Mouse (Mus musculus) ES-Bruce4 (cell line): Measurements from ENCODE around the gene Fam193b. TPM values are rescaled to one million over a fixed set of nuclear protein-coding genes. Genes with fewer than 3 reads are reported as not detected.

Experiments
- H3K27ac ChIP-seq: 2 replicates; pipeline ENCODE4 v1.5.1; 2012; ENCODE audit warnings: low read length, inconsistent platforms; ENCODE audit not compliant: insufficient read depth
- H3K27me3 ChIP-seq: 2 replicates; pipeline ENCODE4 v1.6.1; 2012; ENCODE audit warnings: mild to moderate bottlenecking, low read length, inconsistent platforms; ENCODE audit not compliant: control insufficient read depth, poor library complexity, insufficient read depth, severe bottlenecking
- H3K36me3 ChIP-seq: 2 replicates; pipeline ENCODE4 v1.6.1; 2012; ENCODE audit warnings: inconsistent platforms, mild to moderate bottlenecking, low read length, moderate library complexity; ENCODE audit not compliant: control insufficient read depth, poor library complexity, insufficient read depth, severe bottlenecking
- H3K4me1 ChIP-seq: one replicate; pipeline ENCODE4 v1.8.1; 2011; ENCODE audit warnings: low read length; ENCODE audit not compliant: control insufficient read depth, insufficient read depth
- H3K4me3 ChIP-seq: 2 replicates; pipeline ENCODE4 v1.5.1; 2011; ENCODE audit warnings: low read depth, mild to moderate bottlenecking, low read length
- H3K9ac ChIP-seq: 2 replicates; pipeline ENCODE4 v1.6.1; 2012; ENCODE audit warnings: low read depth, mild to moderate bottlenecking, inconsistent platforms; ENCODE audit not compliant: poor library complexity, severe bottlenecking
- H3K9me3 ChIP-seq: replicated peaks from 2 replicates; pipeline ENCODE4 v1.6.1; 2012; ENCODE audit warnings: mild to moderate bottlenecking, low read length, inconsistent platforms; ENCODE audit not compliant: control insufficient read depth, poor library complexity, insufficient read depth, severe bottlenecking
- CTCF ChIP-seq: IDR thresholded peaks from one replicate; pipeline ENCODE4 v1.8.1; 2011; ENCODE audit warnings: low read depth, low read length
- EP300 ChIP-seq: IDR thresholded peaks from 2 replicates; pipeline ENCODE4 v1.6.1; 2011; ENCODE audit warnings: low read depth, low read length; ENCODE audit not compliant: insufficient read depth
- POLR2A ChIP-seq: IDR thresholded peaks from one replicate; pipeline ENCODE4 v1.8.1; 2011; ENCODE audit warnings: low read length; ENCODE audit not compliant: insufficient read depth
- polyA plus RNA-seq: library from polyadenylated mRNA; stranded (reverse); fragments of >200 nt; gene quantifications from 2 replicates; pipeline ENCODE4 v1.2.4, GENCODE M21; 2011; ENCODE audit warnings: low read depth; ENCODE audit not compliant: missing spikeins, insufficient read depth, insufficient read length

Gene Fam193b
- polyA plus RNA-seq, 1 experiment, result 41.8 TPM

GRCm38 (mm10) chr13:55494883-55495621 is 75.9 kb downstream of the Fam193b start:
- H3K27ac ChIP-seq, result no peak overlapping the region
- H3K4me1 ChIP-seq, result no peaks in the 10 kb centered on the region
- H3K9me3 ChIP-seq, result no peaks in the 10 kb centered on the region
- TF ChIP-seq EP300 (no peak), CTCF (no peak), POLR2A (no peak)
- no peak overlapping the region for H3K9ac ChIP-seq
- no peaks in the 10 kb centered on the region for H3K36me3 ChIP-seq
- no peak overlapping the region for H3K4me3 ChIP-seq
- no peaks in the 10 kb centered on the region for H3K27me3 ChIP-seq

GRCm38 (mm10) chr13:55494257-55494656 is 76.7 kb downstream of the Fam193b start:
- Histone ChIP-seq H3K4me3 (no peak overlapping the region), H3K27me3 (no peaks in the 10 kb centered on the region), H3K9me3 (no peaks in the 10 kb centered on the region), H3K27ac (no peak overlapping the region), H3K9ac (no peak overlapping the region), H3K36me3 (no peaks in the 10 kb centered on the region), H3K4me1 (no peaks in the 10 kb centered on the region)
- TF ChIP-seq POLR2A, result no peak
- no peak for TF ChIP-seq EP300
- TF ChIP-seq CTCF, result no peak

Other genes with a start within 250 kb of the Fam193b start
- 40.5 and 42.8 TPM in 2 replicates for gene Rab24, start 249.2 kb downstream of the Fam193b start, polyA plus RNA-seq
- 5.1 and 6.5 TPM in 2 replicates for gene Mxd3, start 241.3 kb downstream of the Fam193b start, polyA plus RNA-seq
- 38.5 and 45.2 TPM in 2 replicates for gene Lman2, start 208.3 kb downstream of the Fam193b start, polyA plus RNA-seq
- 2.8 and 3.6 TPM in 2 replicates for gene Rgs14, start 201.4 kb downstream of the Fam193b start, polyA plus RNA-seq
- not detected in 2 replicates for gene Slc34a1, start 172.9 kb downstream of the Fam193b start, polyA plus RNA-seq
- gene Pfn3, start 155.9 kb downstream of the Fam193b start, polyA plus RNA-seq, result not detected in 2 replicates
- gene F12, start 144.3 kb downstream of the Fam193b start, polyA plus RNA-seq, result not detected in 2 replicates
- gene Grk6, start 126.0 kb downstream of the Fam193b start, polyA plus RNA-seq, result 58.2 and 63.4 TPM in 2 replicates
- 3.1 and 3.4 TPM in 2 replicates for gene Prr7, start 106.9 kb downstream of the Fam193b start, polyA plus RNA-seq
- 43.6 and 44.3 TPM in 2 replicates for gene Dbn1, start 83.0 kb downstream of the Fam193b start, polyA plus RNA-seq
- gene Pdlim7, start 57.4 kb downstream of the Fam193b start, polyA plus RNA-seq, result 84.4 and 97.7 TPM in 2 replicates
- gene Dok3, start 41.8 kb downstream of the Fam193b start, polyA plus RNA-seq, result 0.39 and 1.0 TPM in 2 replicates
- gene Ddx41, start 34.5 kb downstream of the Fam193b start, polyA plus RNA-seq, result 55.2 and 63.9 TPM in 2 replicates
- gene Tmed9, start 2.6 kb upstream of the Fam193b start, polyA plus RNA-seq, result 94.2 and 95.2 TPM in 2 replicates
- gene B4galt7, start 28.8 kb upstream of the Fam193b start, polyA plus RNA-seq, result 10.3 and 10.5 TPM in 2 replicates
- gene Caml, start 51.9 kb upstream of the Fam193b start, polyA plus RNA-seq, result 22.6 and 26.3 TPM in 2 replicates
- gene Ddx46, start 63.9 kb upstream of the Fam193b start, polyA plus RNA-seq, result 103 and 113 TPM in 2 replicates
- 52.3 and 54.1 TPM in 2 replicates for gene B230219D22Rik, start 122.0 kb upstream of the Fam193b start, polyA plus RNA-seq
- gene Txndc15, start 143.5 kb upstream of the Fam193b start, polyA plus RNA-seq, result 16.6 and 18.8 TPM in 2 replicates
- 15.3 and 16.5 TPM in 2 replicates for gene Pcbd2, start 156.2 kb upstream of the Fam193b start, polyA plus RNA-seq
- 0.61 TPM in 1 of 2 replicates, not detected in the other for gene Catsper3, start 213.4 kb upstream of the Fam193b start, polyA plus RNA-seq